Mouse (Mus musculus): ENCODE data around the gene Slc46a3.

DNA sequence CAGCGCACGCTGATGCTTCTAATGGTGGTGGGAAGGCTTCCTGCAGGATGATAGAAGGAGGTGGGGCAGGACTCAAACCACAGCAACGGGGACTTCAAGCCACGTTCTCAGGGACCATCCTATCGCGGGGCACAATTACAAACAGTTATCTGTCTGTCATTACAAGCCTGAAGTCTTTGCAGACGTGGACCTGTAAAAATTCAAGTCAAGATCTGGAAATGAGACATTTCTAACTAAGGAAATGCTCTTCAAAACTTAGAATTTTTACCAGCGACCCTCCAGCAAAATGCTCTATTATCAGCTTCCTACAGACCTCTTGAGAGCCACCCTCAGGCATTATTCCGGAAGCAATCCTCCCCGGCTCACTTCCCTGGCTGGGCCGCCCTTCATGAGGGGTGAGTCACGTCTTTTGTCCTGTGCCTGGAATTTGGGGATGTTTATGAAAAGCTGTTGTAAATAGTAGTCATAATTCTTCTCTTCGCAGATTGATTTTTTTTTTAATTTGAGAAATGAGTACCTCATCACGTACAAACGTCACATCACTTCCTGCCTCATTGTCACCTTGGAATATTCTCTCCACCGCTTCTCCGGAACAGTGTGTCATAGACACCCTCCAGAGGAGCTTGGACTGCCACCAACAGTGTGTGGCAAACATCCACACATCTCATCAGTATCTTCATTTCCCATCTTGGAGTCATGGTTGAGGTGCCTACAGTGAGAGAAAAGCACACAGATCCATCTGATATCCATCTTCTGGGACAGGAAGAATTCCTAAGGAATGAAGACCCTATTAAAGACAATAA, 23.6 kb upstream of the Slc46a3 start:
- TF ChIP-seq CTCF (IDR thresholded peaks at IDR 0.05; ENCODE audit: low read depth) (no peak), EP300 (IDR thresholded peaks at IDR 0.05; ENCODE audit: low read depth) (0 out of 2 replicates have a peak, but pooled peaks have one; percentile 46)
